Mouse (Mus musculus): ENCODE measurements at regions not wholly inside any gene's neighbourhood (a gene's known extent, or its start where the extent isn't known, plus 50 kb on each side); places are given as distances from the start of the nearest gene placed in this dataset.
A peak's percentile ranks its signal among the peaks of the same experiment; 100 is the strongest.
"Not testable (repeated sequence)": the region's sequence is repeated elsewhere in the genome, so short reads cannot be mapped to it uniquely, and the experiment has no call there.

- no peak for DNase-seq (ENCODE audit: low spot score)
Observed at GRCm38 (mm10) chr1:47306961-47307360, 414.3 kb upstream of the Slc39a10 start.

DNA sequence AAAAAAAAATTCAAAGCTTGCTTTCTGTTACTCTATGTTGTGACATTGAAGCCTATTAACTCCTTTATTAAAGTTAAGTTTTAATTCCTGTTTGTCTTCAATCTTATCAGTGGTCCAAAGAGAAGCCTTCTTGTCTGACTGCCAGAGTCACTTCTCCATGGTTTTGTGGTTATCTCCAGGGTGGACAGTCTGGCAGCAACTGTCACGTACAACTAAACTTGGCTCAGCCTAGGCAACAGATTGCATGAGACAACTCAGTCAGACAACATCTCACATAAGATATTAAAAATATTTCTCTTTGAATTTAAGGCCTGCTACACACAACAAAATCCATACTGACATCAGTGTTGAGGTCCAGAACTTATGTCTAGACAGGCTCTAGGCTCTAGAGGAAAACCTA lies 406.7 kb upstream of the Slc39a10 start:
- DNase-seq (ENCODE audit: low spot score): no peak

DNA sequence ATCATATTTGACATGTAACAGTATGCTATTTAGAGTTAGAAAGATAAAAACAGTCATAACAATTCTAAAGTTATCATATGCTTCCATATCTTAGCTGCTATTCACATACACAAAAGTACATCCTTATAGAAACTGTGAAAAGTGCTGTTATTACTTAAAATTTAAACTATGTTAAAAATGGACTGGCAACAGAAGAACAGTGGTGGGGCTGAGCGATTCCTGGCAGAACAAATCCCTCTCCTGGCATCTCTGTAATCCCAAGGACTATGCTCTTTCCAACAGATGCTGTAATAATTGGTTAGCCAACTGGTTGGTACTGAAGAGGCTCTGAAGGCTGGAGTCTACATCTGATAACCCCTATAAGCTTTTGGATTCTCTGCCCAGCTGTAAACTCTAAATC lies 393.0 kb upstream of the Slc39a10 start:
- no peak for DNase-seq (ENCODE audit: low spot score)

GRCm38 (mm10) chr1:47278321-47279020 lies 385.8 kb upstream of the Slc39a10 start:
- DNase-seq (ENCODE audit: low spot score): no peak

- peak; percentile 4 for DNase-seq (ENCODE audit: low spot score)
Observed at GRCm38 (mm10) chr1:47277839-47278238, 385.2 kb upstream of the Slc39a10 start.

DNA sequence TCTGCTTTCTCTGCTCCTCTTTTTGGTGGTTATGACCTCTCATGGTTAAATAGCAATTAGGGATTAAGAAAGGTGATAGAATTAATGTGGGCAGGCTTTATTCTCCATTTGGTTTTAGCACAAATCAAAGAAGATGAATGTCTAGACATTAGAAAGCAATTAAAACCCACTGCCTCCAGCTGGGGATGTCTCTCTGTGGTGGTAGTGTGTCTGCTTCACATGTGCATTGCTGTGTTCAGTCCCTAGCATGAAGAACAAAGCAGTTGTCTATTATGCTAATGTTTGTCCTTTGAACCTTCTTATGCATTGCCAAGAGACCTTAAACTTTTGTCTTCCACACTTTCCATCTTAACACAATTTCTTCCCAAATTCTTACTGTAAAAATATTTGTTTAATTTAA lies 379.5 kb upstream of the Slc39a10 start:
- no peak for DNase-seq (ENCODE audit: low spot score)

DNA sequence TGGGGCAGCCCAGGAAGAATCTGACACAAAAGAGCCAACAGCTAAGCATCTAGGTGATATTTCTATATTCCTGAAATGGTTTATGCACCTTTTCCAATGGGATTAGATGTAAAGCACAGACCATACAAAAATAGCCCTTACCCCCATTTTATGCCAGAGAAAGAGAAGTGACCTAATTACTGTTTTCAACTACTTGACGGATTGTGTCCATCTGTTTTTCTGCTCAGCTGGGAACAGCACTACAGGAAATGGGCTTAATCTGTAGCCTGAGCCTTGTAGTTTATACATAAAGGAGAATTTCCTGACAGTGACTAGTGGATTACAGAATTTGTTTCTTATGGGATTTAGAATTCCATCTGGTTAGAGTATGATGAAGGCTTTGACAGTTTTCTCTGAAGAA lies 371.0 kb upstream of the Slc39a10 start:
- no peak for DNase-seq (ENCODE audit: low spot score)

DNA sequence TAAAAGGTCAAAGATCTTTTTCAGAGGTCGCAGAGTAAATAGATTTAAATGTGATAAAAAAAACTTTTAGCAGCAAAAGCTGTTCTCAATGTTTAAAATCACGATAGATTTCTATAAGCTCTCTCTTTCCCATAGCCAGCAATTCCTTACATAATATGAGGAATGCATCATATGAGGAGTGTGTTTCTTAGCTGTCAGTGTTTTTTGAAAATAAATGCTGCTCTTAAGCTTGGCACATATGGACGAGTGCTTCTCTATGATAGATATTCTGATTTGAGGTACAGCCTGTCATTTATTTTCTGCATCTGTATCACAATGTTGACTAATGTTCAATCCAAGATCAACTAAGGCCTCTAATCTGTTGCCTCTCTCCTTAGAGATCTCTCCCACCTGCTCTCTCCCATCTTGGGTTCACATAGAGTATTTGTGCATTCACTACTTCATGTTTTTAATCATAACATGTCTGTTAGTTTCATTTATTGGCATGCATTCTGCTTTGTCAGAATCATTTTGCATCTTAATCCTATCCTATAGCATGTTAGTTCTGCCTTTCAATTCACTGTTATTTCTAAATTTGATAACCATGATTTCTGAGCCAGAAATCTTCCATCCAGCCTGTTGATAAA lies 369.0 kb upstream of the Slc39a10 start:
- no peak for DNase-seq (ENCODE audit: low spot score)

DNA sequence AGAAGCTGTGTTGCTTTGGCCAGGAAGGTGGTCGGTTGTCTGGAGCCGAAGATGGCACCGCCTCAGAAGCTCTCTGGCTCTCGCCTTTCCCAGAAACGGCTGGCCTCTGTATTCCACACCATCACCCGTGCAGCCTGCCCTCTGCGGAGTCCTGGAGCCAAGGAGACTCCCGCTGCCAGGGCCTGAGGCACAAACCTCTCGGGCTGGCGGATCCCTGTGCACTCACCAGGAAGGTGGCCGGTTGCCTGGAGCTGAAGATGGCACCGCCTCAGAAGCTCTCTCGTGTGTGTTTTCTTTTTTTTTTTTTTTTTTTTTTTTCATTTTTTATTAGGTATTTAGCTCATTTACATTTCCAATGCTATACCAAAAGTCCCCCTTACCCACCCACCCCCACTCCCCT lies 358.1 kb upstream of the Slc39a10 start:
- not testable (repeated sequence) for DNase-seq (ENCODE audit: low spot score)

- no peak for DNase-seq (ENCODE audit: low spot score)
Observed at GRCm38 (mm10) chr1:47217088-47217487, 324.4 kb upstream of the Slc39a10 start.

DNA sequence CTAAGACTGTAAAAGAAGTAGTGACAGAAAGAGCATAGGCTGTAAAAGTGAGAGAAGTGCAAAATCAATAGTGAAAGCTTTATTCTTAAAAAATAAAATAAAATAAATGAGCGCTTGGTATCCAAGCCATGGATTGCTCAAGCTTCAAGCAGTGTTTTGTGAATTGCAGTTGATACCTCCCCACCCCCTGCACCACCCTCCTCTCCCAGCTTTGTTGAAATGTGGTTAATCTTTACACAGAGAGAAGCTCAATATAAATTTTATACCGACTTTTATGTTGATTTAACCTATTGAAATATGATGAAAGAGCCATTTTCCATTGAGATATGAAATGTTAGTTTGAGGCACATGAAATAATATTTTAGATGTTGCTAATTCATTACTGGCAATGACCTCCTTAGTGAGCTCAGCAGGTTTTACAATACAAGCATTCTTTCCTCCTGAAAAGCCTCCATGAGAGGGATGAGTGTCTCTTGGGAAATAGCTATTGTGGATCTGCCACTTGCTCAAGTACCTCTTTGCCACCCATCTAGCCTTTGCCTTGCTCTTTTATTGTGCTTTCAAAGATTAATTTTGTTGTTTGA lies 323.9 kb upstream of the Slc39a10 start:
- DNase-seq (ENCODE audit: low spot score): no peak

DNA sequence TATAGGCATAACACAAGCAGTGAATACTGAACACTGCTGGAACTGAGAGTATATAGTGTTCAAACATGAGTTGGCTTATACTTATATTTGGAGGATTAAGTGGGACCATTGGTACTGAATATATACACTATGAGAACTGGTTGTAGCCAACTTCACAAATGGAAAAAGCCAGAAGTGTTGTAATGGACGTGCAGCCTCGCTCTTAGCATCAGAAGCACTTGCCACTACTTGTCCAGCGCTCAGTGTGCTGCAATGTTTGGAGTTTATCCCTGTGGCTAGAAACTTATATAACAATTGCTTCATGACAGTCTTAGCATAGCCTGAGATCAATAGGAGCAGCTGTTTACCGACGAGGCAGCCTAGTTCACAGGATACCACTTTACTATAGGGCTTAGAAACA lies 320.8 kb upstream of the Slc39a10 start:
- DNase-seq (ENCODE audit: low spot score): no peak

- no peak for DNase-seq (ENCODE audit: low spot score)
Observed at GRCm38 (mm10) chr1:47193001-47193400, 300.3 kb upstream of the Slc39a10 start.

DNA sequence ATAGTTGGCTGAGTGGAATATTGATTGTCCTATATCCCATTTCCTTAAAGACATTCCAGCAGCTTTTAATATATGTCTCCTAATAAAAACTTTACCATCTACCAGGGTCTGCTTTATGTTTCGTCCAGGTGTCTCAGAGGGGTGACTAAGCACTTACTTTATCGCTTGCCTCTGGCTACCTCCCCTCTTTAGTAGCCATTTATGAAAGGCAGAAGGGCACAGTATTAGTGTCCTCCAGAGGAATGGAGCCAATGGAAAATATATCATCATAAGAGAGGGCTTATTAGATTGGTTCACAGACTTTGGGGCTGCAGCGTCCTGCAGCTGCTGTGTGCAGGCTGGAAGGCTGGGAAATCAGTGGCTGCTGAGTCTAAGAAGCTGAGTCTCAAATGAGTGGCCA lies 271.8 kb upstream of the Slc39a10 start:
- no peak for DNase-seq (ENCODE audit: low spot score)

- DNase-seq (ENCODE audit: low spot score): no peak
Observed at GRCm38 (mm10) chr1:47163808-47164410, 271.3 kb upstream of the Slc39a10 start.

DNA sequence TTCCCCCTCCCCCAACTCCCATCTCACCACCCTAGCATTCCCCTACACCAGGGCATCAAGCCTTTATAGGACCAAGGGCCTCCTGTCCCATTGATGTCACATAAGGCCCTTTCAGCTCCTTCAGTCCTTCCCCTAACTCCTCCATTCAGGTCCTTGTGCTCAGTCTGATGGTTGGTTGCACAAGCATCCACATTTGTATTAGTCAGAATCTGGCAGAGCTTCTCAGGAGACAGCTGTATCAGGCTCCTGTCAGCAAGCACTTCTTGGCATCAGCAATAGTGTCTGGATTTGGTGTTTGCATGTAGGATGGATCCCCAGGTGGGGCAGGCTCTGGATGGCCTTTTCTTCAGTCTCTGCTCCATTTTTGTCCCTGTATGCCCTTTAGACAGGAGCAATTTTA lies 237.4 kb upstream of the Slc39a10 start:
- DNase-seq (ENCODE audit: low spot score): not testable (repeated sequence)

DNA sequence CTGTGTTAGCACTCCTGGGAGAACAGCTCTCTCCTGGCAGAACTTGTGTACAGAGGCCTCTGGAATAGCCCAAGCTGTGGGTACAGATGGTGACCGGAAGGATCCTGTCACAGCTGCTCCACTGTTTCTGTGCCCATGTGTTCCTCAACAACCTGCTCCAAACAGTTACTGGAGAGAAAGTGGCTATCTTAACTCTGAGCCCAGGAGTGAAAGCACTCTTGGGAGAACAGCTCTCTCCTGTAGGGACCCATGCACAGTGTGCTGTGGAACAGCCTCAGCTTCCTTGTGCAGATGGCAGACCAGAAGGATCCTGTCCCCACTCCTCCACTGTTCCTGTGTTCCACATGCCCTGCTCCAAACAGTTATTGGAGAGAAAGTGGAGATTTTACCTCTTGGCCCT lies 227.0 kb upstream of the Slc39a10 start:
- no peak for DNase-seq (ENCODE audit: low spot score)

DNA sequence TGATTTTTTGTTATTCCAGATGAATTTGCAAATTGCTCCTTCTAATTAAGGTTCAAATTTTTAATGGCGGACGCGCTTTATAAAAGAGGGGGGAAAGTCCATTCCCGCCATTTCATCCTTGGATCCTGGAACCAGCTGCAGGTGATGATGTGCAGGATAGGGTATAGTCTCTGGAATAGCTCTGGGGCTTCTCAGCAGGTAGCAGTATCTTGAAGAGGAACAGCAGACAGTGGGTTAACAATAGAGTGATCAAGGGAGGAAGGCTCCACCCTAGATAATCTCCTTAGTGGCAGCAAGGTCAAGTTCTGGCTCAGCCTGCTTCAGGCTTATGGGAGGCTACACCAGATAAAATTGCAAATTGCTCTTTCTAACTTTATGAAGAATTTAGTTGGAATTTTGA lies 224.0 kb upstream of the Slc39a10 start:
- not testable (repeated sequence) for DNase-seq (ENCODE audit: low spot score)

DNA sequence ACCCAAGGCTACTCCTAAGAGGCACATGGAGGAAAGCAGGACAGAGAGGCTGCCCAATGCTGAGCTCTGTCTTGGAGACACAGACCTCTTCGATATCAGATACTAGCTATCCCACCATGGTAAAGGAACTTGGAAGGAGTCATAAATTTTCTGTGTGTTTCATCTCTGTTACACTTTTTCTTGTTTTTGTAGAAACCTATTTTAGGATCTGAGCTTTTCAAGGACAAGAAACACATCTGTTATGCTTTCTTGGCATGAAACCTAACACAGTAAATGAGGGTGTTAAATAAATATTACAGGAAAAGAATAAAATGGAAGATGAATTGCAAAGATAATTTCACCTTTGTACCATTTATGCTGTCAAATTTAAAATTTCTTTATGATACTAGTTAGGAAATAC lies 219.8 kb upstream of the Slc39a10 start:
- DNase-seq (ENCODE audit: low spot score): no peak

DNA sequence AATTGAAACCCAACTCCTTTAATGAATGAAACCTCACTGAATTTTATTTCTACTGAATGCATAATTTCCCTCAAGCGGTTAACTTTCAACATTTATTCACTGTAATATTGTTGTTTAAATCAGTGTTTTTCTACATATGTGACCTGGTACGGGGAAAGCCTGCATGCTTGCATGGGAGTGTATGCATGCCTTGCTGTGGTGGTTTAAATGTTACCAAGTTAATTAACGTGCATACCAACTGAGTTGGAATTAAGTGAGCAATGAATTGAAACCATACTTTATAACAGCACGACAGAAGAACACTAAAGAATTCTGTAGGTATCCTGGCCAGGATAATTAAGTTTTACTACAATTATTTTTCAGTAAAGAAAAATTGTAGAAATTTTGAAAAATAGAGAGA lies 211.4 kb upstream of the Slc39a10 start:
- DNase-seq (ENCODE audit: low spot score): no peak

- no peak for DNase-seq (ENCODE audit: low spot score)
Observed at GRCm38 (mm10) chr1:47103321-47103988, 210.8 kb upstream of the Slc39a10 start.
